Mouse (Mus musculus): ENCODE data around the gene Gm38655. TPM values are rescaled to one million over a fixed set of nuclear protein-coding genes. Genes with fewer than 3 reads are reported as not detected.
"Not testable (repeated sequence)": the region's sequence is repeated elsewhere in the genome, so short reads cannot be mapped to it uniquely, and the experiment has no call there.

The Gm38655 gene
- polyA plus RNA-seq (2015; fragmentation: Nextera tagmentation; extraction: Ambion mirVana), result not detected in 2 replicates

- Histone ChIP-seq H3K27ac (no peak within 1 kb of the TSS), H3K36me3 (ENCODE audit: insufficient read depth, low read length) (no peaks in the 10 kb centered on the region), H3K4me1 (replicated peaks; ENCODE audit: insufficient read depth, low read length) (no peaks in the 10 kb centered on the region), H3K9ac (ENCODE audit: low read depth, low read length) (no peak within 1 kb of the TSS), H3K9me3 (replicated peaks; ENCODE audit: low read length) (no peaks in the 10 kb centered on the region), H3K4me2 (ENCODE audit: low read length) (no peak within 1 kb of the TSS), H3K4me3 (replicated peaks; ENCODE audit: low read depth, low read length) (no peak within 1 kb of the TSS), H3K27me3 (ENCODE audit: insufficient read depth, low read length) (no peaks in the 10 kb centered on the region)
- no peak for ATAC-seq (replicated peaks; ENCODE audit: low FRiP score, low read depth)
- 75% methylated on average over 9 of the region's 9 CpGs for WGBS
- no peak for DNase-seq (ENCODE audit: low spot score)
- TF ChIP-seq CTCF (IDR thresholded peaks at IDR 0.05; ENCODE audit: low read depth), result no peak
Observed at GRCm38 (mm10) chr17:25175411-25175810, at the start of gene Gm38655. Gene Gm38655, minus strand, starts transcription at chr17:25175471.

GRCm38 (mm10) chr17:25224586-25225222 lies 49.4 kb upstream of the Gm38655 start:
- WGBS, result 87% methylated on average over 7 of the region's 7 CpGs
- Histone ChIP-seq H3K9ac (ENCODE audit: low read depth, low read length) (no peak overlapping the region), H3K4me2 (ENCODE audit: low read length) (no peak overlapping the region), H3K9me3 (replicated peaks; ENCODE audit: low read length) (no peaks in the 10 kb centered on the region), H3K27ac (no peak overlapping the region), H3K4me1 (replicated peaks; ENCODE audit: insufficient read depth, low read length) (peaks cover 8% of the 10 kb centered on the region; the same call in 1 of the 2 replicates), H3K27me3 (ENCODE audit: insufficient read depth, low read length) (no peaks in the 10 kb centered on the region), H3K4me3 (replicated peaks; ENCODE audit: low read depth, low read length) (no peak overlapping the region), H3K36me3 (ENCODE audit: insufficient read depth, low read length) (0 out of 2 replicates have a peak, but pooled peaks cover 16% of the 10 kb centered on the region)
- ATAC-seq (replicated peaks; ENCODE audit: low FRiP score, low read depth) (no peak), DNase-seq (ENCODE audit: low spot score) (no peak)
- no peak for TF ChIP-seq CTCF (IDR thresholded peaks at IDR 0.05; ENCODE audit: low read depth)

DNA sequence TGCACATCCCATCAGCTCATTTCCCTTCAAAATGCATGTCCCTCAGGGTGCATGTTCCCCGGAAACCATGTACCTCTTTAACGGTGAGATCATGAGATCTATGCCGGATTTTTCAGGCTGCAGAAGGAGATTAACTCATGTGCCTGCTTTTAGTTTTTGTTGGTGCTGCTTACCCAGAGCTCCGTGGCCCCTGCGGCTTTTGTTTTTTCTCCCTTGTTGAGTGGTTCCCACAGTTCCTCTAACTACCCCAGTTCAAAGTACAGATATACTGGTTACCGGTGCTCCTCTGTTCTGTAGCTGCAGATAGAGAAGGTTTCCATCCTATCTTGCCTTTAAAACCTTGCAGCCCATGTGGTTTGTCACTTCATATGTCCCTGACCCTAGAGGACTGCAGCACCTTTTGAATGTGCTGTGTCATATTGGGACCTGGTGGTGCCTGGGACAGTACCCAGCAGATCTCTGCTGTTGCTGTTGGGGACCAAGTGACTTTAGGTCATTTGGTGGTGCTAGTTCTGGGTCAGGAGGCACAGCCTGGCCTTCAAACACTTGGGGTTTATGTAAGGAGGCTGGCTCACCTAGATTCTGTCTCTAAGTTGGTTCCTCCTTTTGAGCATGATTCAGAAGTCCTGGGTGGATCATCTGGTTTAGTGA lies 47.8 kb upstream of the Gm38655 start:
- ATAC-seq (replicated peaks; ENCODE audit: low FRiP score, low read depth) (no peak), DNase-seq (ENCODE audit: low spot score) (no peak)
- 51% methylated on average over 6 of the region's 6 CpGs for WGBS
- Histone ChIP-seq H3K36me3 (ENCODE audit: insufficient read depth, low read length) (peaks cover 14% of the 10 kb centered on the region; the same call in 1 of the 2 replicates), H3K9me3 (replicated peaks; ENCODE audit: low read length) (no peaks in the 10 kb centered on the region), H3K4me3 (replicated peaks; ENCODE audit: low read depth, low read length) (no peak overlapping the region), H3K9ac (ENCODE audit: low read depth, low read length) (no peak overlapping the region), H3K27ac (no peak overlapping the region), H3K4me1 (replicated peaks; ENCODE audit: insufficient read depth, low read length) (peaks cover 8% of the 10 kb centered on the region; the same call in 1 of the 2 replicates), H3K4me2 (ENCODE audit: low read length) (peak overlapping the region; percentile 37), H3K27me3 (ENCODE audit: insufficient read depth, low read length) (no peaks in the 10 kb centered on the region)
- no peak for TF ChIP-seq CTCF (IDR thresholded peaks at IDR 0.05; ENCODE audit: low read depth)

DNA sequence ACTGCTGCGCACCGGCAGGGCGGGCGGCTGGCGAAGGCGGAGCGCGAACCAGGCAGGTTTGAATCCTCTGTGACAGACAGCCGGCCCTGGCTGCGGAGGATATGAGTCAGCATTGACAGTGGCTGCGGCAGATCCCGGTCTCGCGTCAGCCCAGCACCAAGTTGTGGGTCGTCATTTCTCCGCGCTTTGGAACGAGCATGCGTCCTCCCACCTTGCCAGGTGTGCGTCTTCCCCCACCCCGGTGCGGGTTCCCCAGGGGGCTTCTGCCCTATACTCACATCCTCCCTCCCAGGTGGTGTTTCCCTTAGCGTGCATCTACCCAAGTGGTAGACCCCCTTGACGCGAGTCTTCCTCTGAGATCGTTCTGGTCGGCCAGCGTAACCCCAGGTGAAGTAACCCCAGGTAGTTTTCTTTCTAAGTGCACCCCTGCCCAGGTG lies 47.3 kb upstream of the Gm38655 start:
- not testable (repeated sequence) for H3K9ac ChIP-seq (ENCODE audit: low read depth, low read length); H3K27me3 ChIP-seq (ENCODE audit: insufficient read depth, low read length); H3K4me1 ChIP-seq (replicated peaks; ENCODE audit: insufficient read depth, low read length); DNase-seq (ENCODE audit: low spot score); H3K4me3 ChIP-seq (replicated peaks; ENCODE audit: low read depth, low read length); H3K27ac ChIP-seq; H3K9me3 ChIP-seq (replicated peaks; ENCODE audit: low read length)
- H3K36me3 ChIP-seq (ENCODE audit: insufficient read depth, low read length), result peaks cover 14% of the 10 kb centered on the region; the same call in 1 of the 2 replicates
- WGBS, result 23% methylated on average over 11 of the region's 28 CpGs
- ATAC-seq (replicated peaks; ENCODE audit: low FRiP score, low read depth), result peak; percentile 80
- H3K4me2 ChIP-seq (ENCODE audit: low read length), result peak overlapping the region; percentile 72

- no peaks in the 10 kb centered on the region for H3K27me3 ChIP-seq (ENCODE audit: insufficient read depth, low read length)
- H3K9ac ChIP-seq (ENCODE audit: low read depth, low read length), result peak overlapping the region; percentile 52; the same call in 1 of the 2 replicates
- H3K36me3 ChIP-seq (ENCODE audit: insufficient read depth, low read length), result peaks cover 10% of the 10 kb centered on the region; the same call in 1 of the 2 replicates
- H3K4me2 ChIP-seq (ENCODE audit: low read length), result peak overlapping the region; percentile 72
- peak overlapping the region; percentile 29; the same call in 1 of the 2 replicates for H3K4me3 ChIP-seq (replicated peaks; ENCODE audit: low read depth, low read length)
- peak; percentile 33; the same call in 1 of the 2 replicates for TF ChIP-seq CTCF (IDR thresholded peaks at IDR 0.05; ENCODE audit: low read depth)
- 0 out of 2 replicates have a peak overlapping the region, but pooled peaks have one; percentile 25 for H3K27ac ChIP-seq
- WGBS, result 2% methylated on average over 14 of the region's 30 CpGs
- ATAC-seq (replicated peaks; ENCODE audit: low FRiP score, low read depth), result peak; percentile 84
- H3K4me1 ChIP-seq (replicated peaks; ENCODE audit: insufficient read depth, low read length), result peaks cover 8% of the 10 kb centered on the region; the same call in 1 of the 2 replicates
- H3K9me3 ChIP-seq (replicated peaks; ENCODE audit: low read length), result no peaks in the 10 kb centered on the region
- peak; percentile 44 for DNase-seq (ENCODE audit: low spot score)
Observed at GRCm38 (mm10) chr17:25221821-25222503, 46.7 kb upstream of the Gm38655 start.

- H3K36me3 ChIP-seq (ENCODE audit: insufficient read depth, low read length), result peaks cover 19% of the 10 kb centered on the region; the same call in 1 of the 2 replicates
- H3K27me3 ChIP-seq (ENCODE audit: insufficient read depth, low read length), result no peaks in the 10 kb centered on the region
- WGBS, result 76% methylated on average over 1 of the region's 1 CpGs
- H3K4me2 ChIP-seq (ENCODE audit: low read length), result no peak overlapping the region
- DNase-seq (ENCODE audit: low spot score), result no peak
- H3K4me1 ChIP-seq (replicated peaks; ENCODE audit: insufficient read depth, low read length), result peaks cover 8% of the 10 kb centered on the region; the same call in 1 of the 2 replicates
- H3K4me3 ChIP-seq (replicated peaks; ENCODE audit: low read depth, low read length), result no peak overlapping the region
- H3K9ac ChIP-seq (ENCODE audit: low read depth, low read length), result no peak overlapping the region
- H3K27ac ChIP-seq, result no peak overlapping the region
- H3K9me3 ChIP-seq (replicated peaks; ENCODE audit: low read length), result no peaks in the 10 kb centered on the region
- TF ChIP-seq CTCF (IDR thresholded peaks at IDR 0.05; ENCODE audit: low read depth), result no peak
- no peak for ATAC-seq (replicated peaks; ENCODE audit: low FRiP score, low read depth)
Observed at GRCm38 (mm10) chr17:25220746-25221145, 45.5 kb upstream of the Gm38655 start.
